Mouse (Mus musculus) embryo, embryonic 9.5 days (tissue): ENCODE measurements around the gene Ankfn1.

ENCODE experiments used
- DNase-seq: peaks from one replicate; pipeline ENCODE4 v3.0.0-alpha.2; 2017; ENCODE audit errors: extremely low spot score

Gene Ankfn1

DNA sequence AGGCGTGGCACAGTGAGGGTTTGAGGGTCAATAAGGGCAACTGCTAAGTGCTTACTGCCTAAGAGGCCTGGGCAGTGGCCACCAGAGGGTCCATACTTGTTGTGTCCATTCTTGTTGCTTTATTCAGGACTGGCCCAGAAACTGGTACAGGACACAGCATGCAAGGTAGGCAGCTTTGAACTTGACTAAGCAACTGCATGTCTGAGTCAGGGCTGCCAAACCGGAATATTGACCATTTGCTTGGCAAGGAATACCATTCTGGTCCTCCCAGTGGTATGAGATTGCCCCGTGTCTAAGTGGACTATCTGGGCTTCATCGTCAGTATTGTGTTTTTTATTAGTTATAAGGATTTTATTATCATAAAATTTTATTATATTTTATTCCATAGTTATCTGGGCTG, 312.1 kb downstream of the Ankfn1 start:
- no peak for DNase-seq

DNA sequence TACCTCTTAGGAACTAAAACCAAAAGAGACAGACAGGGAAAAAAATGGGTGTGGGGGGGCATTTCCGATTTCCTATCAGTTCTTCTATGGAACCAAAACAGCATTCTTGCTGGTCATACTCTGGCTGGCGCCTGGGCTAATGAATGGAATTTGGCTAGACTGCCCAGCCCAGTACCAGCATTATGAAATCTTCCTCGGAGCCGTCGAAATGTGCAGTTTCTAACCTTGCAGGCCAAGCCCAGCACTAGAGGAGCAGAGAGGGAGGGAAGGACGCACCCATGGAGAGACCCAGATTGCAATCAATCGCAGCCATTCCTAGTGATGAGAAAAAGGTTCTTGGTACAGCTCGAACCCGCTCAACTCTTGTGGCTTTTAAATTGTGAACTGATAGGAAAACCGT, 315.2 kb downstream of the Ankfn1 start:
- DNase-seq: no peak

DNA sequence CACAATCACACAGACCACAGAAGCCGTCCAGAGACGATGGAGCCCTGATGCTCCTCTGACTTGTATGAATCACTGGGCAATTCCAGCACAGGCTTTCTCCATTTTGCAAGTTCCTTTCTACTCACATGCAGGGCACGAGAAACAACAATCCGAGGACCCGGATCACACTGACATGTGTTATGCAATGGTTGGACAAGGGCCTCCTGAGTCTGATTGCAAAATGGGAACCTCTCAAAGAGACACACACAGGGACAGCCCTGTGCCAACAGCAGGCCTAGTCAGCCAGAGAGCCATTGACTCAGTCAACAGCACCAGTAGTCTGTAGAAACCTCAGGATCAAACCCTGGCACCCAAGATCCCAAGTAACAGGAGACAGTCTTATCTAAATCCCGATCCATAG, 318.0 kb downstream of the Ankfn1 start:
- no peak for DNase-seq

DNA sequence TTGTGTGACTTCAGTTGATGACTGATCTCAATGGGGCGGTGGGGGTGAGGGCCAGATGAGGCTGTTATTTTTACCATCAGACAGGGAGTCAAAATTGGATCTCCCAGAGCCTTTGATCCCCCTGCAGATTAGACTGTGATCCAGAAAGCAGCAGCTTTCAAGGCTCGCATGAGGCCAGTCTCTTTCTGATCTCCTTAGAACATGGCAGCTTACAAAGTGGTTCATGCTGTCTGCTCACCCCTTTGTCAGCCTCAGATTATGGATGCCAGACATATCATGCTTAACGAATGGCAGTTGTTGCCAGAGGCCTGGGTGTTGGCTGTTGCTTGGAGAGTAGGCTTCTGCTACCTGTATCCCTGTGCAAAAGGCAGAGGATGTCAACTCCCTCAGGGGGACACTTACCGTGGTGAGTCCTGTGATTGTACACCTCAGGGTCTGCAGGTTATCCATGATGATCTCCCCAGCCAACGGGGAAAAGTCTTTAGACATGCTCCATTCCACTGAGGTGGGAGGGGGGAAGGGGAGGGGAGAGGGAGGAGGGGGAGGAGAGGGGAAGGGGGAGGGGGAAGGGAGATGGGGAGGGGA, 321.7 kb downstream of the Ankfn1 start:
- DNase-seq: no peak

DNA sequence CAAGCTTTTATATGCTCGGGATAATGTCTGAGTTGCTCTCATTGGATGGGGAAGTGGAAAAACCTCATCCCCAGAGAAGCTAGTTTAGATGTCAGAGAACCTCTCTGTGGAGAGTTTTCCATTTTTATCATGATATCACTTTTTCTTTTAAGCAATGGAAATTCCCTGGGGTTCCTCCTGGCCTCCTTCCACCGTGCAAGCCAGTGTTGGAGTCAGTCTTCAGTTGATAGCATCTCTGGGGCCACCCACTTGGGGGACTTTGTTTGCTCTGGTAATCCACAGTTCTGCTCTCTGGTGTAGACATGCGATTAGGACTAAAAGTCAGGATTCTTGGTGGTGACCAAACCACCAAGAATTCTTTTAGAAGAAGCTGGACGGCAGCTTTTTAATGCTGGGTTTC, 322.8 kb downstream of the Ankfn1 start:
- no peak for DNase-seq

DNA sequence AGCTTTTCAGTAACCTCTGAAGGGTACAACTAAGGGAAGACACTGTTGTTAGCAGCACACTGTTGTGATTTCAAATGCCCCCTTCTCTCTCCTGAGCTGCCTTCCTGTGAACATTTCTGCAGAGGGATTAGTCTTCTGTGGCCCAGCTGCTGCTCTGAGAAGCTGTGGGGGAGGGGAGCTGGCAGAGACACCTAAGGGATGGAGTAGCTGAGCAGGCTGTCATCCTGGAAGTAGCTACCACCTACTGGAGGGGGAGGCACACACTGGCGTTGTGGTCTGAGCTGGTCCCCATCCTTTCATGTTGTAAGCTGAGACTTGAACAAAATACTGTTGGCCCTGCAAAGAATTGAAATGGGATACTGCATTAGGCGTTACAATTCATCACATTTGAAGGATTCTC, 324.6 kb downstream of the Ankfn1 start:
- peak; percentile 16 for DNase-seq

DNA sequence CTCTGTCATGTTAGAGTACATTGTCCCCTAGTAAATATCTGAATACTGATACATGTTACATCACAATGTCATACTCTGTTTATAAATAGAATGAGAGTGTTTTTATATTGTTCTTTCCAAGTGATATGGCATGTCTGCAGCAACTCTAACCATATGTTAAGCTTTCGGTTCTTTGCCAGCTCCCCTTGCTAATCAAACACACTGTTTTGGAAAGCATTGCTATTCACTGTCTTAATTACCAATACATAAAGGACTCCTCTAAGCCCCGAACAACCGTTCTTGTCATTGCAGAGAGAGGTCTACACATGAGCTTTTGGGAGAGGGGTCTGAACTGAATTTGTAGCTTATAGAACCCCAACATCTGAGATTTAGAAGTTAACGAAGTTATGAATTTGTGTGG, 327.0 kb downstream of the Ankfn1 start:
- DNase-seq: no peak

DNA sequence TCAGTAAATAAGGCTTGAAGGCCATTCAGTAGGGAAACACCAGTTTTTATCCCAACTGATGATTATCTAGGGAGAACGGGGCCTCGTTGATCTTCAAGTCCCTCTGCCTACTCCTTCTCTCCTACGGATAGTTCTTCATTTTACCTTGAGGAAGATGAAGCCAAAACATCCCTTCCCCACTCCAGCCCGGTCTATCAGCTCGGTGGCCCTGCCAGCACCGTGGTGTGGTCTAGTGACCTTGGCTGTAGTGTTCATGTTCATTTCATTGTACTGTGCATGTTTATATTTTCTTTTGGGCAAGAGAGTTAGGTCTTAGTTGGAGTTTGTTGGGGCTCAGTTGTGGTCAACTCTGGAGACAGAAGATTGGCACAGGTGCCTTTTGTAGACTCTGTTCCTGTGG, 328.5 kb downstream of the Ankfn1 start:
- no peak for DNase-seq

DNA sequence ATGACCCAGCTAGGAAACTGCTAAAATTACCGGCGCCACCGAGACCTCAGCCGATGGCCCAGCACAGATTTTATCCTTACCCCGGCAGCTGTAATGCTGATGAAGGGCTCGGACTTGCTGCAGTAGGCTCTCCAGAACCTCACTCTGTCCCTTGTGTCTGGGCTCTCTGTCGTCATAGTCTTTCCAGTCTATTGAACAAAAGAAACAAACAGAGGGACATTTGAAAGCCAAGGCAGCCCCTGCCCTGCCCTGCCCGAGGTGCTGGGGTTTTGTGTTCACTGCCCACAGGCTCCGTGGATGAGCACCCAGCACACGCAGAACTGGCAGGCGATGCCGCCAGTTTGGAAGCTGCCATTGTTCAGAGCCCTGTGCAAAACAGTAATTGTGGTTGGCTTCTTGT, 330.0 kb downstream of the Ankfn1 start:
- DNase-seq: no peak

DNA sequence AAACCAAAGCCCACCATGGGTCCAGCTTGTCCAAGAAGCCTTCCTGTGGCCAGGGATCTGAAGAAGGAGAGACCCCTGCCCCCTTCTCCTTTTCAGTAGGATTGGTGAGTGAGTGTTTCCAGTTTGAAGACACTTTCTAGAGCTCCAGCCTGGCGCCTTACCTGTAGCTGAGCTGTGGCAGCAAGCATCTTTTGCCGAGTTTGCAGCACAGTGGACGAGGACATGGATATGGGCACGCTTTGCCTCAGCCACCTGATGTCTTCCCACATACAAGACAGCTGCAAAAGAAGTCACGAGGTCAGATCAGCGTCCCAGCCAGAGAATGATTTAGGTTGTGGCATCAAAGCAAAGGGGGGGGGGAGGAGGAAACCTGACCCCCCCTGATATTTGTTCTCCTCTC, 336.9 kb downstream of the Ankfn1 start:
- DNase-seq: no peak

DNA sequence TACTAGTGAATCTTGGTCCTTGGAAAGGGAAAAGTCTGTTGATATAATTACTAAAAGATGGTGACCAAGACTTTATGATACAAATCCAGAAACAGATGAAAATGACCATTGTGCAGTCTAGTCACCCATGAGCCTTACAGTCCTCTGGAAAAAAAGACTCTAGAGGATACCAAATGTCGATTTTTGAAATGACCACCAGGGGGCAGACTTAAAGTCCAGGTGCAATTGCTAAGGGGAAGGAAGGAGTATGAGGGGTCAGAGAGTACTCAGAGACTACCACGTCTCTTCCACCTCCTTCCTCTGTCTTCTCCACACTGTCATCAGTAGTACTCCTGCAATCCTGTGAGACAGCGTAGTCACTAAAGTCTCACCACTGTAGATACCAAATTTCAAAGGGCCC, 353.1 kb downstream of the Ankfn1 start:
- DNase-seq: peak; percentile 24

DNA sequence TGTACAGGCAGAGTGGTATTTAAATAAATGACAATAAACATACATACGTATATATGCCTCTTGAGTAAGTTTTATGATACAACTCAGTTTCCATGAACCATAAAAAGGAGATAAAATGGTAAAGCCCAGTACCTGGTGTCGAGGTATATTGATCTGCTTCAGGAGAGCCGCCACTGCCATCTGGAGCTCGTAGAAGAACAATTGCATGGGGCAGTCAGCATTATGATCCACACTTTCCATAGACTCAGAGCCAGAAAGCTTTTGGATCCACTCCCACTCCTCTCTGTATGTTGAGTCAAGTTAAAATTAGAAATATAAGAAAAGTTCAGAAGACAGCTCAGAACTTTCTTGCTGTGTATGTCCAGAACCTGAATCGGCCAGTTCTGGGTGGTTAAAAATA, 354.8 kb downstream of the Ankfn1 start:
- no peak for DNase-seq

DNA sequence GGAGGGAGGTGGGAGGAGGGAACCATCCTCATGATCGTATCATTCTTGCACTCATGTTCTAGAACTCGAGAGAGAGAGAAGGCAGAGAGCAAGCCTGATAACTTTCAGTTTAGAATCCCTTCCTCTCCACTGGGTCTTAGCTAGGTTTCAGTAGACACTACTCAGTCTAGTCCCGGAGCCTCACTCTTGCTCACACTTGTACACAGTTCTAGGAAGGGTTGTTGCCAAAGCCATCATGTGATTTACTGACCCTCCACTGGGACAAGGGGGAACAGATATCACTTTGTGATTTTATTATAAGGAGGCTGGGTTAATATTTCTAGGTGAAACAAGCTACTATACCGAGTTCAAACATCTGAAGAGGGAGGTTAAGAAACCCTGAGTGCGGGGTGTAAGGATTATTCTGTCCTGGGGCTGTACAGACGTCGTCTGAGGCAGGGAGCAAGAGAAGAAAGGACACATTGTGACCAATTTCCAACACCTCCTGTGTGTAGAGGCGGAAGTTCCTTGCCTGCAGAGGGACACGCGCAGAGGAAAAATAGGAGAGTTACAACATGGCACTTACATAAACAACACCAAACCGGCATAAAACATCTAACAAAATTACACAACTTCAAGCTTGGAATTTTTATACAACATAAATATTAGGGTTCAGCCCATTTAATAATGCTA, 356.6 kb downstream of the Ankfn1 start:
- DNase-seq: no peak

DNA sequence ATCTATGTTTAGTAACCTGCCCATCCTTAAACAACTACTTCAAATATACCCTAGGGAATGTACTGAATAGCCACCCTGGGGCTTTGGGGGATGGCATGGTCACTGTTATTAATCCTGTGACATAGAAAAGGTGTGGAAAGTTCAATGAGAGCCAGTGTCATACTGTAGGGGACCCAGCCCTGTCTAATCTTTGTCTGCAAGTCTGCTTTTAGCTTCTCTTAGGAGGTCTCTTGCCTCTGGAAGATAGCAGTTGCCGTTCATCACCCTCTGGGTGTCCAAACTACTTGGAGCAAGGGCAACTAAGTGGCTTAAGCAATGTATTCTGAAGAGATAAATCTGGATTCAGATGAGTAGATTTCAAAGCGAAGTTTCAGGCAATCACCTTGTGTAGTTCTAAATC, 357.6 kb downstream of the Ankfn1 start:
- DNase-seq: no peak

DNA sequence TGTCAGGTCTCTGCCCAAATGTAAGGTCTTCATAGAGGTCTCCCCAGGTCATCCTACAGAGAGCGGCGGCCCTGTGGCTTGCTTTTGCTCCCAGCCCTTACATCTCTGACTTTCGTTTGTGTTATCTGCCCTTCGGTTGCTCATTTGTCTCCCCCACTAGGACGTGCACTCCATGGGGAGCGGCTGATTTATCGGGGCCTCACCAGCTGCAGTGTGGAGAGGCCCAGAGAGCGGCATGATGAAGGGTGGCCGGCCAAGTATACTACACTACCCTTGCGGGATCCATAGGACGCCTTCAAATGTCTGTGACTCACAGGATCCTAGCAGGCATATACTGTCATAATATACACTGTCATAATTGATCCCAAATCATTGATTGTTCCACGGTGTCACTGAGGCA, 358.8 kb downstream of the Ankfn1 start:
- no peak for DNase-seq

DNA sequence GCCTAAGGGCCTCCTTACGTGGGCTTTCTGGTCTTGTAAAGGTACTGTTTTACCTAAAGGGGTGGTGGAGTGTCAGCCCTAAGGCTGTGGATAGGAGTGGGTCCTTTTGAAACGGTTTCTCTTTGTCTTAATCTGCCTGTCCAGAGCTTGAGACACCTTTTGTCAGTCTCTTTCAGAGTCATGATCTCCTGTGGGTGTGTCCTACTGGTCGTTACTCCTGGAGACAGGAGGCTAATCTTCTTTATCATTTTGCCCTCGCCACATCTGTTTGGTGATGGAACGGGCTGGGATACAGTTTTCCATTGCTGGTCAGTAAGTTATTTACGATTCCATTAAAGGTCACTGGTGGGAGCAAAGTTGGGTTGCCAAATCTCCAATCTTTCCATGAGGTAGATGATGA, 360.7 kb downstream of the Ankfn1 start:
- no peak for DNase-seq

DNA sequence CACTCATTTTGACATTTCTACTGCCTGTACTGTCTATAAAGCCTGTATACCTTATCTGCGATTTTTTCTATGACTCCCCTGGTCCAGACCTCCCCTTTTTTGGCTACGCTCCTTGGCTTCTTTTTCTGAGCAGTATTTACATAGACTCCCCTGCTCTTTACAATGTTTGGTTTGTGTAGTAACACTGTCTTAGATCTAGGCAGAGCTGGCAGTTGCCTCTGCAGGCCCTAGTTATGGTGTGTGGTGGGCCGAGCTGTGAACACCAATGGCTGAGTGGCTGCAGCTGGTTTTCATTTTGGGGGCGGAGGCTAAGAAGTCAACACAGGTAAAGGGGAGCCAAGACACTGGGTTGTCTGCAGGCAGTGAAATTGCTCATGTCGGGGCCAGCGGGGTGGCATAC, 368.7 kb downstream of the Ankfn1 start:
- no peak for DNase-seq

DNA sequence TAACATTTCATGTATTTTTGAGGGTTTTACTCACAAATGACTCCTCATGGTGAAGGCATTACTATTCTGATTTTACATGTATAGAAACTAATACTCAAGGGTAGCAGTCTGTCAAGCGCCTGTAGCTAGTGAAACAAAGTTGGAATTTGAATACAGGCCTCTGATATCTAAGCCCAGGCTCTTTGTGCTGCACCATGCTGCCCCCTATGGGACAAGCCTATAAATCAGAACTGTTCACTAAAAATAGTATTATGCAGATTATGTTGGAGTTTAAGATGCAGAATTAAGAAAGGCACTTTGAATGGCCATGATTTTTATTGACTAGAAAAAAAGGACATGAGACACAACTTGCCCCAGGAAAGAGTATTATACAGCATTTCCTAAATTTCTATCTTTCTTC, 373.0 kb downstream of the Ankfn1 start:
- DNase-seq: no peak

DNA sequence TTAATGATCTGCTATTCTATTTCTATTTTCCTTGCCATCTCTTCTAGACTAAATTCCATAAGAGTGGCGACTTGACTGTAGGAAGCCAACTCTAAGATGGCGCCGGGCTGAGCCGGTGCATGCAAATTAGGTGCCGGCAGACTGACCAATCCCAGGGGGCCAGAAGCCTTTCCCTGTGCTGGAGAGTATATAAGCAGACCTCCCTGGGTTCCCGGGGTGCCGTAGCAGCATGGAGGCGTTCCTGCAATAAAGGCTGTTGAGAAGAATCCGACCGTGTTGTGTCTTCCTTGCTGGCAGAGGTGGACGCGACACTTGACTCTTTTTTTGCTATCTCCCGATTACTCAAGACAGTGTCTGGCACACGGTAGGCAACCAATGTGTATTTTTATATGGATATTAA, 374.0 kb downstream of the Ankfn1 start:
- DNase-seq: no peak

DNA sequence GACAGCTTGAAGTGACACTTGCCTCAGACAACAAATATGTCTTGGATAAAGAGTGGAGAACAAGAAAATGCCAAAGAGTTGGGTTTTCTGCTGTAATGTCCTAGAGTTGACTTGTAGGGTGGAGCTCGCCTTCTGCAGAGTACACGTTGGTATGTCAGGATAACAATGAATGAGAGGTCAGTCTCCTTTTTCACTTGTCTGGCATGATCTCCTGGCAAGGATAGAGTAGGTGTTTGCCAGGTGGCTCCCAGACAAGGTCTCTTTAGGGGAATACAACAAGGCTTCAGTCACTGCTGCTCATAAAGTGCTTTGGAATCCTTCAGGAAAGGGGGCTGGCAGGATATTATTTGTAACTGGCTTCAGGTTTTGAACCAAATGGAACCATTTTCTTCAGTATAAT, 388.6 kb downstream of the Ankfn1 start:
- DNase-seq: no peak

DNA sequence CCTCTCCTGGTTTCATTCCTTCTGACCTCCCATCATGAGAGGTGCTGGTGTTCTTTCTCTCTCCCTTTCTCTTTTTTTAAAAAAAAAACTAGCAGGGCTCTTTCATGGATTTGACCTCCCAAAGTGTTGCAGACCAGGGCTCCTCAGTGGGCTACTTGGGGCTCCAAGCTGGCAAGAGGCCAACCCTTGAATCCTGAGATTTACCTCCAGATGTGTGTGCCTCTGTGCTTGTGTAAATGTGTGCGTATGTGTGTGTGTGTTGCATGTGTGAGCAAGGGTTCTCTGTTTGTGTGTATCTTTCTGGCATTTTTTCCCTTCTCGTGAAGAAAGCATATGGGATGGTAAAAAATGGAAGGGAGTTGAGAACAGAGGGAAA, 394.8 kb downstream of the Ankfn1 start:
- DNase-seq: no peak

DNA sequence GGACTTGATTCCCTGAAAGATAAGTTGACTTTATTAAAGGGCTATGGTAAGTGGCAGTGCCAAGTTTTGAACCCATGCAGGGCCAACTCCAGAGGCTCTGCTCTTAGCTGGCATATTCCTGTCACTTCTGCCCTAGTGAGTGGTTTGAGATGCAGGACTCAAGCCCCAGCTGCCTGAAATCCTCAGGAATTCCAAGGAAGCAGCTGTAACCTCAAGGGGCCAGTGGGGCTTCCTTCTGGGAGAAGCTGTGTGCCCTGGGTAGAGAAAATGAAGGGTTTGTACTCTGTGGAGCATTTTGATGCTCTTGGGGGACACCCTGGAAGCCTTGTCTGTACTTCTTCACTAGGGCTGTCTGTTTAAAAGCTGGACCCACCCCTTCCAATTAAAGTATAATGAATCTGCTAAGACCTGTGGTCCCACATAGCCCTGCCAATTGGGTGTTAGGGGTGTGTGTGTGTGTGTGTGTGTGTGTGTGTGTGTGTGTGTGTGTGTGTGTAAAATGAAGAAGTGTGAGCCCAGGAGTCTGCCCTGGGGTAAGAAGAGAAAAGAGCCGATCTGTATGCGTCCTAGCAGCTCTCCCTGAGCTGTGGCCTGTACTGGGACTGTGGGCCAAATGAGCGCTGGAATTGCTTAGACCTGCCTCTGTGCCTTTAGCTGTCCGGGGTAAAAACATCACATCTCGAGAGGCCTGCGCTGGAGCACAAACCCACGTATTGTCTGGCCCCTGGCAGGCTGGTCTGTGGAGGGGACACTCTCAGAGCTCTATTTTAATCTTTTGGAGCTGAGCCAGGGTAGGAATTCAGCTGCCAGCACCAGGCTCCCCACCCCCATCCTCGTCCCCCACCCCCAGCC, 395.4 kb downstream of the Ankfn1 start:
- no peak for DNase-seq

DNA sequence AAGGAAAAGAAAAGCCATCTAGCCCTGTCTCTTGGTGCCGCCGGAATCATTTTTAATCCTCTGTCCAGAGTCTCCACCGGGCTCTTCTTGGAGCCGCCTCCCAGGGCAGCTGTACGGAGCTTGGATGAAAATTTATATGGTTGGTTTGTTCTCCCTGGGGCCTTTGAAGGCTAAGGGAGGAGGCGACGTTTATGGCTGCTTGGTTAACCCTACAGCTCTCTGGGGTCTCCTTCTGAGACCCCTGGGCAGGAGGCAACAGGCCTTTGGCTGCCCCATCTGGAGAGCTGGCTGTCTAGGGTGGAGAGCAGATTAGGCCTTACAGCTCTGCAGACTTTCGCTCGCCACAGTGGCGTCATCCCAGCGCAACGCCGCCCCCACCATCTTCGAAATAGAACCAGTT, 406.5 kb downstream of the Ankfn1 start:
- no peak for DNase-seq
